Mouse (Mus musculus) olfactory bulb, adult 2 months (tissue): ENCODE measurements around the gene Plekhm1.
"Not testable (repeated sequence)": the region's sequence is repeated elsewhere in the genome, so short reads cannot be mapped to it uniquely, and the experiment has no call there.

Source experiments
- CTCF ChIP-seq: fragments of 200-500 bp; IDR thresholded peaks from 2 replicates; pipeline ENCODE4 v1.5.1; 2012; ENCODE audit warnings: low read depth, mild to moderate bottlenecking, low read length, moderate library complexity; ENCODE audit not compliant: insufficient read depth
- POLR2A ChIP-seq: fragments of 200-500 bp; IDR thresholded peaks from 2 replicates; pipeline ENCODE4 v1.6.1; 2012; ENCODE audit warnings: mild to moderate bottlenecking, low read depth, low read length, moderate library complexity; ENCODE audit not compliant: insufficient read depth

DNA sequence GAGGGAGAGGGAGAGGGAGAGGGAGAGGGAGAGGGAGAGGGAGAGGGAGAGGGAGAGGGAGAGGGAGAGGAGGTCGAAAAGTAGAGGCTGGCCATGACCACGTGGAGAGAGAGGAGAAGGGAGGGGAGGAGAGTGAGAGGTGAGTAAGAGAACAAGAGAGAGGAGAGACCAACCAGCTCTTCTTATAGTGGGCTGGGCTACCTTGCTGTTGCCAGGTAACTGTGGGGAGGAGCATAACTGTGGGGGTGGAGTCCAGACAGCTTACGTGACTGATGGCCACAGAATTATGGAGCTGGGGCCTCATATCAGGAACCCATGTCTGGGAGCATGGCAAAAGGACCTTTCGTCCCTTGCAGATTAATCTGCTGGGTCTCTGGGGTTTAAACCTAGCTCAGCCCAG is 89.7 kb downstream of the Plekhm1 start:
- TF ChIP-seq CTCF, POLR2A: not testable (repeated sequence)
